Mouse (Mus musculus): Measurements from ENCODE around the gene Wbp4.

Gene Wbp4

GRCm38 (mm10) chr14:79481339-79482151, at the start of gene Wbp4:
Gene Wbp4, minus strand, starts transcription at chr14:79481520.
- DNase-seq (ENCODE audit: low read depth, low spot score), result peak; percentile 95

GRCm38 (mm10) chr14:79530761-79531160, 49.4 kb upstream of the Wbp4 start:
- no peak for DNase-seq (ENCODE audit: low read depth, low spot score)

- peak; percentile 86 for DNase-seq (ENCODE audit: low read depth, low spot score)
Observed at GRCm38 (mm10) chr14:79529581-79530554, 48.5 kb upstream of the Wbp4 start.

- DNase-seq (ENCODE audit: low read depth, low spot score), result no peak
Observed at GRCm38 (mm10) chr14:79527704-79528103, 46.4 kb upstream of the Wbp4 start.

- DNase-seq (ENCODE audit: low read depth, low spot score), result peak; percentile 66
Observed at GRCm38 (mm10) chr14:79526106-79526505, 44.8 kb upstream of the Wbp4 start.

GRCm38 (mm10) chr14:79522387-79522786, 41.1 kb upstream of the Wbp4 start:
- no peak for DNase-seq (ENCODE audit: low read depth, low spot score)

GRCm38 (mm10) chr14:79521471-79522117, 40.3 kb upstream of the Wbp4 start:
- DNase-seq (ENCODE audit: low read depth, low spot score), result peak; percentile 73

- DNase-seq (ENCODE audit: low read depth, low spot score), result peak; percentile 42
Observed at GRCm38 (mm10) chr14:79521056-79521455, 39.7 kb upstream of the Wbp4 start.

GRCm38 (mm10) chr14:79520612-79521011, 39.3 kb upstream of the Wbp4 start:
- no peak for DNase-seq (ENCODE audit: low read depth, low spot score)

GRCm38 (mm10) chr14:79519663-79519975, 38.3 kb upstream of the Wbp4 start:
- peak; percentile 40 for DNase-seq (ENCODE audit: low read depth, low spot score)

- DNase-seq (ENCODE audit: low read depth, low spot score), result peak; percentile 48
Observed at GRCm38 (mm10) chr14:79518761-79519662, 37.7 kb upstream of the Wbp4 start.

- DNase-seq (ENCODE audit: low read depth, low spot score), result no peak
Observed at GRCm38 (mm10) chr14:79518123-79518522, 36.8 kb upstream of the Wbp4 start.

- no peak for DNase-seq (ENCODE audit: low read depth, low spot score)
Observed at GRCm38 (mm10) chr14:79517185-79517740, 35.9 kb upstream of the Wbp4 start.

GRCm38 (mm10) chr14:79516751-79517150, 35.4 kb upstream of the Wbp4 start:
- DNase-seq (ENCODE audit: low read depth, low spot score), result peak; percentile 33

- peak; percentile 39 for DNase-seq (ENCODE audit: low read depth, low spot score)
Observed at GRCm38 (mm10) chr14:79516243-79516610, 34.9 kb upstream of the Wbp4 start.

- DNase-seq (ENCODE audit: low read depth, low spot score), result peak; percentile 87
Observed at GRCm38 (mm10) chr14:79515511-79516242, 34.4 kb upstream of the Wbp4 start.

GRCm38 (mm10) chr14:79515100-79515499, 33.8 kb upstream of the Wbp4 start:
- DNase-seq (ENCODE audit: low read depth, low spot score), result no peak

GRCm38 (mm10) chr14:79513951-79514350, 32.6 kb upstream of the Wbp4 start:
- peak; percentile 60 for DNase-seq (ENCODE audit: low read depth, low spot score)

- no peak for DNase-seq (ENCODE audit: low read depth, low spot score)
Observed at GRCm38 (mm10) chr14:79511521-79511920, 30.2 kb upstream of the Wbp4 start.

Data from CD4-positive, CD25-positive, alpha-beta regulatory T cell, adult 2 months (primary cell).